Mouse (Mus musculus): Measurements from ENCODE around the gene Bpifc.

GRCm38 (mm10) chr10:85957464-85957950 is 54.2 kb downstream of the Bpifc start, which contains the start of gene Rtcb:
- TF ChIP-seq GATA1 (IDR thresholded peaks at IDR 0.05; ENCODE audit: low read length) (no peak), TAL1 (IDR thresholded peaks at IDR 0.05; ENCODE audit: low read length) (no peak)
